Mouse (Mus musculus) CH12.LX (cell line): ENCODE measurements around the gene Agap1. TPM values are rescaled to one million over a fixed set of nuclear protein-coding genes. Genes with fewer than 3 reads are reported as not detected.

Experiments used
- DNase-seq: peaks from one replicate; pipeline ENCODE4 v3.0.0-alpha.2; 2013; ENCODE audit errors: extremely low read depth
- H3K27ac ChIP-seq: 2 replicates; pipeline ENCODE4 v1.5.1; 2012; ENCODE audit warnings: low read depth, mild to moderate bottlenecking, control low read depth, moderate library complexity; ENCODE audit not compliant: insufficient read depth
- H3K27me3 ChIP-seq: replicated peaks from 2 replicates; pipeline ENCODE3; 2012; ENCODE audit warnings: inconsistent platforms
- H3K36me3 ChIP-seq, 2 experiments: replicated peaks in 1 of 2; 2 replicates each; pipeline versions ENCODE3 to v1.6.1; 2012; ENCODE audit warnings: inconsistent platforms in 1 of 2, low read length in 1 of 2, mild to moderate bottlenecking in 1 of 2, mixed read lengths in 1 of 2, moderate library complexity in 1 of 2; ENCODE audit not compliant: control insufficient read depth in 1 of 2, insufficient read depth in 1 of 2
- H3K4me1 ChIP-seq, 2 experiments: 2 replicates each; pipeline ENCODE4 v1.6.1; 2012; ENCODE audit warnings: inconsistent platforms in 1 of 2, moderate library complexity in 1 of 2; ENCODE audit not compliant: insufficient read depth in 2 of 2, control insufficient read depth in 1 of 2
- H3K4me2 ChIP-seq: 2 replicates; pipeline ENCODE4 v1.6.1; 2012; ENCODE audit warnings: low read depth, mild to moderate bottlenecking, control low read depth; ENCODE audit not compliant: poor library complexity, insufficient read depth, severe bottlenecking
- H3K4me3 ChIP-seq, 3 experiments: fragments of 150-350 bp in 1 of 3; sonication (generic) in 1 of 3; replicated peaks in 1 of 3; 2 replicates each; pipeline versions ENCODE3 to v1.5.1; 2011 to 2012; ENCODE audit warnings: low read depth in 2 of 3, low read length in 2 of 3, mild to moderate bottlenecking in 2 of 3, moderate library complexity in 2 of 3, control low read depth in 1 of 3, improper control_type of control experiment in 1 of 3, inconsistent platforms in 1 of 3, mixed read lengths in 1 of 3; ENCODE audit not compliant: poor library complexity in 1 of 3
- H3K79me2 ChIP-seq: replicated peaks from 2 replicates; pipeline ENCODE4 v1.6.1; 2012; ENCODE audit warnings: mild to moderate bottlenecking, moderate library complexity; ENCODE audit not compliant: control insufficient read depth, poor library complexity, insufficient read depth, severe bottlenecking; ENCODE audit errors: extremely low read depth
- H3K9ac ChIP-seq: 2 replicates; pipeline ENCODE4 v1.6.1; 2012; ENCODE audit warnings: low read depth, mild to moderate bottlenecking, control low read depth, moderate library complexity; ENCODE audit not compliant: insufficient read depth
- H3K9me3 ChIP-seq: replicated peaks from 2 replicates; pipeline ENCODE3; 2012; ENCODE audit warnings: low read length, inconsistent platforms, mixed read lengths
- BHLHE40 ChIP-seq: IDR thresholded peaks from 2 replicates; pipeline ENCODE4 v1.6.1; 2011; ENCODE audit warnings: mild to moderate bottlenecking, low read depth, low read length, improper control_type of control experiment
- ELF1 ChIP-seq: IDR thresholded peaks from 2 replicates; pipeline ENCODE4 v1.6.1; 2014; ENCODE audit warnings: low read depth, mild to moderate bottlenecking, inconsistent platforms, low read length, improper control_type of control experiment
- EP300 ChIP-seq: IDR thresholded peaks from 2 replicates; pipeline ENCODE4 v1.6.1; 2011; ENCODE audit warnings: low read length, improper control_type of control experiment
- HCFC1 ChIP-seq: IDR thresholded peaks from 2 replicates; pipeline ENCODE4 v1.6.1; 2012; ENCODE audit warnings: low read depth, mild to moderate bottlenecking, inconsistent platforms, low read length, improper control_type of control experiment
- IRF4 ChIP-seq: IDR thresholded peaks from 2 replicates; pipeline ENCODE4 v1.6.1; 2014; ENCODE audit warnings: low read depth, mild to moderate bottlenecking, inconsistent platforms, low read length, improper control_type of control experiment
- JUND ChIP-seq: conservative IDR thresholded peaks from 2 replicates; pipeline ENCODE4 v1.6.1; 2011; ENCODE audit warnings: low read depth, low read length, improper control_type of control experiment
- MAFK ChIP-seq: IDR thresholded peaks from 2 replicates; pipeline ENCODE4 v1.6.1; 2011; ENCODE audit warnings: low read length, improper control_type of control experiment; ENCODE audit not compliant: insufficient replicate concordance
- MAX ChIP-seq: IDR thresholded peaks from 2 replicates; pipeline ENCODE4 v1.6.1; 2011; ENCODE audit warnings: low read length, improper control_type of control experiment
- MAZ ChIP-seq: IDR thresholded peaks from 2 replicates; pipeline ENCODE4 v1.6.1; 2012; ENCODE audit warnings: low read depth, mild to moderate bottlenecking, inconsistent platforms, low read length, improper control_type of control experiment, moderate library complexity
- MEF2A ChIP-seq: IDR thresholded peaks from 2 replicates; pipeline ENCODE4 v1.6.1; 2014; ENCODE audit warnings: low read depth, mild to moderate bottlenecking, inconsistent platforms, low read length, improper control_type of control experiment, borderline replicate concordance
- MXI1 ChIP-seq: IDR thresholded peaks from 2 replicates; pipeline ENCODE4 v1.6.1; 2011; ENCODE audit warnings: mild to moderate bottlenecking, low read depth, low read length, improper control_type of control experiment
- NELFE ChIP-seq: IDR thresholded peaks from 2 replicates; pipeline ENCODE4 v1.6.1; 2011; ENCODE audit warnings: low read depth, low read length, improper control_type of control experiment
- NRF1 ChIP-seq: IDR thresholded peaks from 2 replicates; pipeline ENCODE4 v1.6.1; 2014; ENCODE audit warnings: low read depth, mild to moderate bottlenecking, inconsistent platforms, low read length, improper control_type of control experiment, moderate library complexity
- RCOR1 ChIP-seq: conservative IDR thresholded peaks from 2 replicates; pipeline ENCODE4 v1.6.1; 2012; ENCODE audit warnings: low read depth, mild to moderate bottlenecking, inconsistent platforms, low read length, improper control_type of control experiment
- SMC3 ChIP-seq: IDR thresholded peaks from 2 replicates; pipeline ENCODE4 v1.6.1; 2011; ENCODE audit warnings: low read depth, low read length, improper control_type of control experiment
- TBP ChIP-seq: conservative IDR thresholded peaks from 2 replicates; pipeline ENCODE4 v1.6.1; 2011; ENCODE audit warnings: low read depth, low read length, improper control_type of control experiment
- TCF12 ChIP-seq: IDR thresholded peaks from 2 replicates; pipeline ENCODE4 v1.6.1; 2014; ENCODE audit warnings: low read depth, mild to moderate bottlenecking, inconsistent platforms, low read length, improper control_type of control experiment
- USF1 ChIP-seq: IDR thresholded peaks from 2 replicates; pipeline ENCODE4 v1.6.1; 2014; ENCODE audit warnings: low read depth, mild to moderate bottlenecking, inconsistent platforms, low read length, improper control_type of control experiment
- ZC3H11A ChIP-seq: IDR thresholded peaks from 2 replicates; pipeline ENCODE4 v1.6.1; 2012; ENCODE audit warnings: low read depth, mild to moderate bottlenecking, inconsistent platforms, low read length, improper control_type of control experiment
- dilution Hi-C: fragments of 300-500 bp; cut with MboI; formaldehyde crosslinking; loops from 2 replicates; pipeline ENCODE4 v1.14.3; 2020; ENCODE audit warnings: low sequenced_read_pairs; ENCODE audit not compliant: extremely low pct_unique_long_range_greater_than_20kb, extremely low pct_ligation_motif_present
- in situ Hi-C: fragments of 300-500 bp; cut with MboI; formaldehyde crosslinking; loops from 3 replicates; pipeline ENCODE4 v1.14.3; 2019; ENCODE audit warnings: low sequenced_read_pairs, low pct_ligation_motif_present, low pct_unique_long_range_greater_than_20kb, mixed read lengths
- polyA plus RNA-seq: library from polyadenylated mRNA; unstranded; fragments of >175 nt; gene quantifications from 2 replicates; pipeline ENCODE4 v1.2.1, GENCODE M21; 2012; ENCODE audit warnings: low read depth; ENCODE audit not compliant: insufficient read length
- total RNA-seq, 2 experiments: library from RNA; depleted of rRNA; stranded (reverse); fragments of 300-350 nt in 1 of 2; fragments of >200 nt in 1 of 2; gene quantifications; 2 replicates each; pipeline ENCODE4 v1.2.3; 2012 to 2014

Agap1 gene
- total and polyA plus RNA-seq, 3 experiments, result not detected

GRCm38 (mm10) chr1:89407986-89408385 is 46.6 kb upstream of the Agap1 start:
- H3K4me3 ChIP-seq, result no peak overlapping the region
- dilution Hi-C loops (no loop called here), in situ Hi-C loops (no loop called here)
- no peak overlapping the region for H3K27ac ChIP-seq
- H3K4me2 ChIP-seq, result no peak overlapping the region
- H3K9ac ChIP-seq, result no peak overlapping the region
- peaks cover 85% of the 10 kb centered on the region for H3K9me3 ChIP-seq
- TF ChIP-seq BHLHE40, result no peak
- TF ChIP-seq SMC3, result no peak
- no peak for TF ChIP-seq HCFC1
- TF ChIP-seq MXI1, result no peak
- no peak for TF ChIP-seq TBP
- TF ChIP-seq MAFK, result no peak
- no peak for TF ChIP-seq MEF2A
- TF ChIP-seq RCOR1, result no peak
- TF ChIP-seq ZC3H11A, result no peak
- no peak for TF ChIP-seq ELF1
- no peak for TF ChIP-seq MAZ
- TF ChIP-seq MAX, result no peak
- TF ChIP-seq JUND, result no peak
- no peak for TF ChIP-seq NELFE
- no peaks in the 10 kb centered on the region for H3K36me3 ChIP-seq
- H3K27me3 ChIP-seq, result no peaks in the 10 kb centered on the region
- no peaks in the 10 kb centered on the region for H3K4me1 ChIP-seq
- DNase-seq, result no peak
- no peaks in the 10 kb centered on the region for H3K79me2 ChIP-seq

GRCm38 (mm10) chr1:89413122-89413521 is 41.5 kb upstream of the Agap1 start:
- no peak for DNase-seq
- Histone ChIP-seq H3K9ac (no peak overlapping the region), H3K79me2 (no peaks in the 10 kb centered on the region), H3K4me1 (no peaks in the 10 kb centered on the region), H3K9me3 (peaks cover 80% of the 10 kb centered on the region), H3K27ac (no peak overlapping the region), H3K4me2 (no peak overlapping the region), H3K27me3 (no peaks in the 10 kb centered on the region), H3K4me3 (no peak overlapping the region), H3K36me3 (no peaks in the 10 kb centered on the region)
- in situ Hi-C loops, result no loop called here
- dilution Hi-C loops, result no loop called here
- TF ChIP-seq EP300, result no peak
- no peak for TF ChIP-seq USF1
- no peak for TF ChIP-seq NRF1
- no peak for TF ChIP-seq TCF12
- TF ChIP-seq IRF4, result no peak
